Mouse (Mus musculus) kidney, postnatal 10 days (tissue): ENCODE results near the gene Pkm.

ENCODE experiments used
- DNase-seq: peaks from one replicate; pipeline ENCODE4 v3.0.0; 2021; ENCODE audit warnings: mixed read lengths

Pkm gene

DNA sequence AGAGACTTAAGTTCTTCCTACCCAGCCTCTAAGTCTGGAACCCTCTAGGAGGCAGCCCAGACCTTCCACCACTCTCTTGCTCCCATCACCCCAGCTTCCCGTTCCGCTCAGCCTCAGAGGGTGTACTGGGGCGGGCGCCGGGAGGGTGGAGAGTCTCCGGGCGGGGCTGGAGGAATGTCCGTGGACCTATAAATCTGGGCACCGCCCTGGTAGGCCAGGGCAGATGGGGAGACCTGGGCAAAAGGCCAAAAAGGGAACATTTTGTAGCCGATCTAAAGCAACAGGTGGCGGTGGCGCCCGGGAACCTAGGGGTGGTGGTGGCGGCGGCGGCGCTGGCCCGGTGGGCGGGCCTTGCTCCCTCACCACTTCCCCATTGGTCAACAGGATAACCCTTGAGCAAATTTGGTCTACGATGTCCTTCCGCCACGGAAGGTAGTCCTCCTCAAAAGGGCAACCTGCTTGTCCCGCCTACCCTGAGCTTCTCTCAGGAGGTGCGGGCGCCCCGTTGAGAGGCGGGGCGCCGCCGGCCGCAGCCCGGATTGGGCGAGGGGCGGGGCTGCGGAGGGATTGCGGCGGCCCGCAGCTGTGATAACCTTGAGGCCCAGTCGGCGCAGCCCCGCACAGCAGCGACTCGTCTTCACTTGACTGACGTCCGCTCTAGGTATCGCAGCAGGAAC lies at the start of gene Pkm:
Gene Pkm (plus strand): TSS at position 411 of the 677 bp plus-strand sequence.
- DNase-seq: peak; percentile 96

DNA sequence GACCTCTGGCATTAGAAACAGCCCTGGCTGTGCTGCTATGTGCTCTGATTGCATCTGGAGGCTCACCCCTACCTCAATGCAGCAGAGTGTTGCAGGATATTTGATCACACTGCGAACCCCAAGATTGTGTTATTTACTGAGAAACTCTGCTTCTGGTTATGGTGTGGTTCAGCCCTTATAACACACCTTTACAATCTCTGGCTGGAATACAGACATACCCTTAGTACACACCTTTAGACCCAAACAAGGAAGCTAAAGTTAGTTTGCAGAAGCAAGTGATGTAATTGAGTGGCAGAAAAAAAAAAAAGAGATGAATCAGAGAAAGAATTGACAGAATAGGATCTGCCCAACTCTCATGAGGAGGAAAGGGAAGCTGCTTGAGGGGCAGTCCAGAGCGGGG lies 45.2 kb upstream of the Pkm start:
- DNase-seq: no peak

DNA sequence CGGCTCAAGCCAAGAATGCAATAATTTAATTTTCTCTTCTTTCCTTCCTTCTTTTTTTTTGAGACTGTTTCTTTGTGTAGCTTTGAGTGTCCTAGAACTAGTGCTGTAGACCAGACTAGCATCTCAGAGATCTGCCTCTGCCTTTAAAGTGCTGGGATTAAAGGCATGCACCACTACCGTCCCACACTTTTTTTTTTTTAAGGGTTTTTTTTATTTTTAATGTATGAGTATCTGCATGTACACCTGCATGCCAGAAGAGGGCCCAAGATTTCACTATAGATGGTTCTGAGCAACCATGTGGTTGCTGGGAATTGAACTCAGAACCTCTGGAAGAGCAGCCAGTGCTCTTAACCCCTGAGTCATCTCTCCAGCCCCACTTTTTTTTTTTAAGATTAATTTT lies 40.4 kb upstream of the Pkm start:
- DNase-seq: no peak

DNA sequence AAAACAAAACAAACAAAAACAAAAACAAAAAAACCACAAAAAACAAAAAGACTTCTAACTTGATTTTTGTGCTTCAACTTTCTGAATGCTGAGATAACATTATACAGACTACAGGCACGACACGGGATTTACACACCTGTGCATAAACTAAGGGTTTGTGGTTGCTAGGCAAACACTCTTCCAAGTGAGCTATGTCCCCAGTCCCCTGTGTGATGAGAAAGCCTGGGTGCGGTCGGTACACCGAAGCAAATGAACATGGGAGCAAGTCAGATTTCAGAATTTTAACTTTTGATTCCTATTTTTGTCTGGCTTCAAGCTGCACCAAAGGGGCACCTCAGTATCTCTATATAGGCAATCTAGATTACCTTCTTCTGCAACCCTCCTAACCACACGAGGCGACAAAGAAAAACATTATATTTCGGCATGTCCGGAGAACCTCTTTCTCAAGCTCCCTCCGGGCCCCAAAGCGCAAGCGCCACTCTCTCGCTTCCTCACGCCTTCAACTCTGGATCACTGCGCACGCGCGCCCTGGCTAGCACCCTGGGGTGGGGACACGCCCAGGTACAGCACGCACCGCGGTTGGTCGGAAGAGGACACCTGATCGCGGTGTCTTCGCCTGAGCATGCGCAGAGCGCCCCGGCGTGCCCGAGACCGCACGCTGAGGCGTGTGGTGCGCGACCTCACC lies 39.4 kb upstream of the Pkm start, which contains the start of gene Parp6:
Gene Parp6 (plus strand): TSS at position 663 of the 685 bp plus-strand sequence.
- DNase-seq: peak; percentile 100

DNA sequence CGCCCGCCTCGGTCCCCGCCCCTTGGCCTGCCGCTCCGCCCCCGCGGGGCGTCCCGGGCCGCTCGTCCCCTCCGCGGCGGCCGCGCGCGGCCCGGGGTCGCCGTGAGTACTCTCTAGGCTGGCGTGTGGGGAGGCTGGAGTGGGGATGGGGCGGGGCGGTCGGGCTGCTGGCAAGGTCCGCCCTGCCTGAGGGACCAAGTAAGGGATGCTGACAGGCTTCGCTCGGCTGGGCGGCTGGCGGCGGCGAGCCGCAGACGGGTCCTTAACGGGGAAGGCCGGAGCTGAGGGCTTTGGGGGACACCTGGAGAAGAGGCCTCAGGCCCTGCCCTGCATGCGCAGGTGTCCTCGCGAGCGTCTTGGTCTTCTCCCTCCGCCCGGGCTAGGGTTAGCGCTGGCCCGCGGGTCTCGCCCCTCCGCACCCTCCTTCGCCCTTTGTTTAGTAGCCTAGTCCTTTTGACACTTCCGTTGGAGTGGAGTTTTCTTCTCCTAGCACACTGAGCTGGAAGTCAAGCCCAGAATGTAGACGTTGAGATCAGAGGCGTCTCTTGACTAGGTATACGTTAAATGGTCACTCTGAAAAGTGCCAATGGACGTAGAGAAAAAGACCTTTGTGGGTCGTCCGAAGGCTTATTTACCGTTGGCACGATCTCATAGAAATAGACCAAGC lies 38.7 kb upstream of the Pkm start:
- DNase-seq: no peak

DNA sequence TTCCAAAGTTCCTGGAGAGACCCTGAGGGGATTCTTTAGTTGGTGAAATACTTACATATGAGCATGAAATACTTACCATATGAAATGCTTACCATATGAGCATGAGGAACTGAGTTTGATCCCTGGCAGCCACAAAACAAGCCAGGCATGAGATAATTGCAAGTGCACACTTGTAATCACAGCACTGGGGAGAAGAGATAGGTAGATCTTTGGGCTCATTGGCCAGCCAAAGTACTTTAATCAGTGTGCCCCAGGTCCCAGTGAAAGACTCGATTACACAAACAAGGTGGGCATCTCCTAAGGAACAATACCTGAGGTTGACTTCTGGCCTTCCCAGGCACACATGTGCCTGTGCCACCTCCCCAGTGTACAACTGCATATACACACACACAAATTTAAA lies 17.8 kb upstream of the Pkm start:
- DNase-seq: no peak

DNA sequence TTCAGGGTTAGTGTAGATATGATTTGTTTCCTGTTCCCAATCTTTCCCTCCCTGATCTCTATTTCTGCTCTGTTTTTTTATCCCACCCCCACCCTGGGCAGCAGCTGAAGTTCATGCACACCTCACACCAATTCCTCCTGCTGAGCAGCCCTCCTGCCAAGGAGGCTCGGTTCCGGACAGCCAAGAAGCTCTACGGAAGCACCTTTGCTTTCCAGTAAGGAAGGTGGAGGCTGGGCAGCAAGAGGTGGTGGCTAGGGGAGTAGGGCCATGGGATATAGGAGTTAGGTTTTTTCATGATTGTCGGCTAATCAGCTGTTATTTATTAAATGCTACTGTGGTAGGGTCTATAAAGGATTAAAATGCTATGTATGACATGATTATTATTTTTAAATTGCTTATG lies 16.2 kb upstream of the Pkm start:
- no peak for DNase-seq

DNA sequence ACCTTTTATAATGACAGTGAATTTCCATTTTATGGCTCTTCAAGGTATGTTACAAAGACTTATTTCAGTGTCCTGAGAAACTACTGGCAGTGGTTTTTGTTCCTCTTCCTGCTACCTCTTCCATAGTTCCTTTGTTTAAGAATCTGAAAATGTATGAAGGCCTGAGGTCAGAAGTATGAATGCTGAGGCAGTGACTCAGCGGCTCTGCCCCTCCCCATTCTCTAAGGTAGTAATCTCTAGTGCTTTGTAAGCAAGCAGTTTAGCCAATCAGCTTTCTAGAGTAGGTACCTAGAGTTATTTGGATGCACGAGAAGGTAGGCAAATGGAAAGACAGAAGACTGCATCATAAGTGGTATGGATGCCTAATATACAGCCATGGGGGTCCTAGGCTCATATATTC lies 14.8 kb upstream of the Pkm start:
- DNase-seq: no peak

DNA sequence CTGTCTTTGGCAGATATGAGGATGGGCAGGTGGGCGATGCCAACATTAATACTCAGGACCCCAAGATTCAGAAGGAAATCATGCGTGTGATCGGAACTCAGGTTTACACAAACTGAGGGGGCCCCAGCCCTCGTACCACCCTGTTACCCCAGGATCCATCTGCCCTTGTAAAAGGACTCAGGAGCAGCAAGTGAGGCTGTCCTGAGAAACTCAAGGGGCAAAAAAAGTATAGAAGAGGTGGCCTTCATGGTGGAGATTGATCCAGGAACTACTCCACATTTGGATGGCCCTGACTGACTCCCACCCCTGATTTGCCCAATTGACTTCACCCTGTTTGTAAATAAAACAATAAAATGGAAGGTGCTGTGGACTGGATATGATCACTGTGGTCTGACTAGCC lies 6.3 kb upstream of the Pkm start:
- DNase-seq: no peak

DNA sequence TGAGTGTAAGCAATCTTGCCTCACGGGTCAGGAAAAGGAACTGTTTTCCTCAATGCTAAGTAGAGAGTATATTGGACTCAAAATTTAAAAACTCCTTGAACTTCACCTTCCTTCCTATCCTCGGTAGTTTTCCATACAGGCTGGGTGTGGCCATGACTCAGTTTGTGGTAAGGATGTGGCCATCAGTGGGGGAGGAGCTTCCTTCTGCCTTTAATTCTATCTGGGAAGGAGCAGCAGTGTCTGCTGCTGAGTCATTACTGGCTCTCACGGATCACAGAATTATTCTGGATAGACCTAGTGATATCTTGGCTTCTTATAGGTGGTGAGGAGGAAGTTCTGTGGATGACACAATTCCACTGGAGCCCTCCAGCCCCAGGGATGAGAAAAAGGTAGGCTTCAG lies 2.8 kb upstream of the Pkm start:
- DNase-seq: peak; percentile 25

DNA sequence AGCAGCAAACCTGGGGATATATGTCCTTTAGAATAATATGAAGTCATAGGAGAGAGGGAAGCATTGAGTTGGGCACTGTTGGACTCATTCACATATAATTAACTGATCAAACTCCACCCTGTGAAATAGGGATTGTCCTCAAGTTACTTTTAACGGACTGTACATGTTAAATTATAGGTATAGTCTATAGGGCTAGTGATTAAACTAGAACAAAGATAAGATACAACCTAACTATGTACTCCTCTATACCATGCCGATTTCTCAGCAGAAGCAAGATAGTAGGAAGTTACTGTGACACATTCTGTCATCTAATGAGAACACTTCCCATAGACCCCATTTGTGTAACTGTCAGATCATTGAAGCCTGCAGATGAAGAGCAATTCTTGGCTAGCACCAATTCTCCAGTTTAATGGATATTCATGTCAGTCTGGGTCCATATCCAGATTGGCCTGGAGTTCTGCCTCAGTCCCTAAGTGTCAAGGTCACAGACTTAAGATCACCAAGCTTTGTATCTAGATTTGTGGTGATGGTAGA lies 1.7 kb upstream of the Pkm start:
- DNase-seq: no peak

DNA sequence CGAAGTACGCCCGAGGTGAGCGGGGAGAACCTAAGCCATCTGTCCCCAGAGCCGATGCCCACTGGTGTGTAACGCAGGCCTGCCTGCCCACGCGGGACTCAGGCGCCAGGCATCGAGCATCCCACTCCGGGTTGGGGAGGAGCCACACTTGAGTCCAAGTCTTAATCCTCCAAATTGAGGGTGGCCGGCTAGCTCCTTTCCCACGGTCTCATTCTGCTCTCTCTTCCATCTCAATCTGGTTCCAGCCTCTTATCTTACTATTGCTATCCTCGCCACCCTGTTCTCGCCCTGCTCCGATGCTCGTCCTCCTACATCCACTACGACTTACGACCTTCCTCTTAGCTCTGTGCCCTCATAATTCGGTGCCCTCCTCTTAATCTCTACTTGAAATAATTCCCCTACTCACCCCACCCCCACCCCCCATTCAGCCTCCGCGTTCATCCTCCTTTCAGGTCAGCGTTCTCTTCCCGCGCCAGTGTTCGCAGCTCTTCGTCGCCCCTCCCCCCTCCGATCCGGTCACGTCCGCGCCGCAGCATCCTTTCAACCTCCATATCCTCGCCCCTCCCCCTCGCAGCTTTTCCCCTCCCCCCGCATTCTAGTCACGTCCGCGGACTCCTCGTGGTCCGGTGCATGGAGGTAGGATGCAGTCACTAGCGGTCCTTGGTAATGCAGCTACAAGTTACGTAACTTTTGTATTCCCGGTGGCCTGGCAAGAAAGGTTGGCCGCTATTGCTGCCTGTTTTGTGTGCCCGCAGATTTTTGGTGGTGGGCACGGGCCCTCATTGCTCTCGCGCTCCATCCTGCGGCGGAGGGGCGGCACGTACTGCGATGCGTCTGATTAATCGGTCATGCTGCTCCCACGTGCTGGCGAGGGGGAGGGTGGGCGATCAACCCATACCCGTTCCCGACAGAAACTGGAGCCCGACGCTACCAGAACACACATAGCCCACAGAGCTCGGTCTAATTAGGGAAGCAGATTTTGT lies 758 bp downstream of the Pkm start:
- peak; percentile 93 for DNase-seq

DNA sequence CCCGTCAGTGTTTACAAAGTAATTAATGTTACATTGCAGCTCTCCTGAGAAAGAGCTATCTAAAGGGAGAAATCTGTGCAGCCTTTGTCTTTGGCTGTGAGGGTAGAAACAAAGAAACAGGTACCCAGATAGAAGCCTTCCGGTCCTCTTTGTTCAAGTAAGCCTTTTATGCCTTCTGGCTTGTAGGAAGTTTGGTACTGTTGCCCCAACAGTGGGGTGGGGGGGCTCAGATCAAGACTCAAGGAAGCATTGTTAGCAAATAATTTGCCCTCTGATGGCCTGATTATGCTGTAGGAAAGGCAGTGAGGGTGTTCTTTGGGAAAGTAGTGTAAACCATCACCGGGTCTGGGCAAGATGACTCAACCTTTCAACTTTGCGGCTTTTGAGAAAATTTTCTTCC lies 2.0 kb downstream of the Pkm start:
- no peak for DNase-seq

DNA sequence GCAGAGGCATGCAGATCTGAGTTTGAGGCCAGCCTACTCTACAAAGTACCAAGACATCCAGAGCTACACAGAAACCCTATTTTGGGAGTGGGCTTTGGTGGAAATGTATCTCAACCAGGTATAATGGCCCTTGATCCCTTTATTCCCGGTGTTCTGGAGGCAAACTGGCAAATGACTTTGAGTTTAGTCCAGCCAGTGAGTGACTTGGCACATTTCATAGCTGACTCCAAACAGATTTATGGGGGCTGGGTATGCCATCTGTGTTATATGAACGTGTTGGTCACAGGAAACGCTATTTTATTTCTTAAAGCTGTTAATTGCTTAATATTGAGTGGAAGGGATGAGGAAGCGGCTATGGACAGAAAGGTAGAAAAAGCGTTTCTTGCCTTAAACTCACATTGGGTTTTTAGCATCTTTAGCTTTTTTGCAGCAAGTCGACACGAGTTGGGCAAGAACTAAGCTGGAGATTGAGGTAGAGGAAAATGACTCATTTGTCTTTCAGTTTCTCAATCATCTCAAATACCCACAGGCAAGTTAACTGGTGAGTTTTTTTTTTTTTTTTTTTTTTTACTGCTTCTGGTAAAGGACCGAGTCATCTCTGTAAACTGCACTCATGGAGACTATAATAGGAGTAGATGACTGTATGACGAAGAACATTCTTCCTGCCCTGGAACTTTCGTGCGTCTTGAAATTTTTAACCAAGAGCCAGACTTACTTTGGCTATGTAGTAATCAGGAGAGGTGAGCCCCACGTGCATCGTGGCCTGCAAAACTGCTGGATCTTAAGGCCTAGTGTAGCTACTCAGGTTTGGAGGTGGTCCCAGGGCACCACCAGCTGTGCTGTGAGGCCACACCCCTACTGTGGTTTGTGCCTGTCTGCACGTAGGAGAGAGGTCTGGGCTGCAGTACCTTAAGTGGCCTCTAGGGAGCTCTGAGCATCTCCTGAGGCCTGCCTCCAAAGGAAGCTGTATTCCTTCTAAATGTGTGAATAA lies 3.2 kb downstream of the Pkm start:
- DNase-seq: peak; percentile 89

DNA sequence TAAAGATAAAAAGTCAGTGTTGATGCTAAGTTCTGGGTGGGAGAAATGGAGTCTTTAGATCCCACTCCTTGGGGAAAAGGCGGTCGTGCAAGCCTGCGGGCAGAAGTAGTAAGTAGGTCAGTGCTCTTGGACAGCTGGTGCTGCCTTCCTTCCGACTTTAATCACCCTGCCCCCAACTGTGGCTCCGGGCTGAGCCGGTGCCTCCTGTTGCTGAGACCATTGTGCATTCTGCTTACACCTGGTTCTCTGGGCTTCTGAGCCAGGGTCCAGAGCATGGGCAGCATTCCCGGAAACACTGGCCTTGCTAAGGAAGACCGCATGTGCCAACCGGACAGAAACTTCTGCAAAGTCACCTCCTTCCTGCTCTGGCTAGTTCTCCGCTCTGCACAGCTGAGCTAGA lies 4.3 kb downstream of the Pkm start:
- peak; percentile 73 for DNase-seq

DNA sequence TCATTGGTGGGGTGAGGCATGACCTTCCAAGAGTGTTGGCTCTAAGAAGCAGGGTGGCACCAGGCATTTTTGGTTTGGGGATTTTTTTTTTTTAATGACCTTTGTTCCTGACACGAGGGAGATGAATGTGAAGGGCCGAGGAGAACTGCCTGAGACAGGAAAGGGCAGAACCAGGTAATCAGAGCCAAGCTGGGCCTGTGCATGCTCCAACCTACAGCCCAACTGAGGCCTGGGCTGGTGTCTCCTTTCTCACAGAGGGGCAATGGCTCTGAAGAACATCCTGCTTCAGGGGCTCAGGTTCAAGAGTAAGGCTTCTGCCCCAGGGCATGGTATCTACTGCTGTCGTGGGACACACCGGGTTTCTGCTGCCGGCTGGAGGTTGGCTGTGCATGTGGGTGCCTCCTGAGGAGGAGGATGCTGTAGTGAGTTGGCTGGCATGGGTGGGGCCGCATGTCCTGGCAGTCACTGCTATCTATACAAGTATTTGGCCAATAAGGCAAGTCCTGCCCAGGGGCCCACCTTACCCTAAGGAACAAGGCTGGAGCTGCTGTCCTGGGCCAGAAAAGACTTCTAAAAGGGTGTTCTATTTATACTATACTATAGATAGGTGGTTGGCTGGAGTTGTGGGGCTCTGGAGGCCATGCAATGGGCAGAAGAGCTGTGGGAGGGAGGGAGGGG lies 5.3 kb downstream of the Pkm start:
- DNase-seq: no peak

DNA sequence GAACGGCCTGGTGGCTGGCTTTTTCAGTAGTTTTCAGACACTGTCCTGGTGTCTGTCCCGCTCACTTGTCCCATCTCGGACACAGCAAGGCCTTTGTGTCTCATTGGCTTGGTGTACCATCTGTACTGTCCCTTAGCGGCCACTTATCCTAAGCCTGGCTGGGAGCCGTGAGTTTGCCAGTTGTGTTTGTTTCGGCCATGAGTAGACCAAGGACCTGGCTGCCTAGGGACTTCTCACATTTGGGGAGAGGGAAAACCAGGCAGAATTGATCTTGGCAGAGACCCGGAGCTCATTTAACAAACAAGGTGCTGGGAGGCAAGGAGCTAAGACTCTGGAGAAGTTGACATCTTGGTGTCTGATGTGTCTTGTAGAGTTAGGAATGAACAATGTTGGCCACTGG lies 7.1 kb downstream of the Pkm start:
- DNase-seq: no peak

DNA sequence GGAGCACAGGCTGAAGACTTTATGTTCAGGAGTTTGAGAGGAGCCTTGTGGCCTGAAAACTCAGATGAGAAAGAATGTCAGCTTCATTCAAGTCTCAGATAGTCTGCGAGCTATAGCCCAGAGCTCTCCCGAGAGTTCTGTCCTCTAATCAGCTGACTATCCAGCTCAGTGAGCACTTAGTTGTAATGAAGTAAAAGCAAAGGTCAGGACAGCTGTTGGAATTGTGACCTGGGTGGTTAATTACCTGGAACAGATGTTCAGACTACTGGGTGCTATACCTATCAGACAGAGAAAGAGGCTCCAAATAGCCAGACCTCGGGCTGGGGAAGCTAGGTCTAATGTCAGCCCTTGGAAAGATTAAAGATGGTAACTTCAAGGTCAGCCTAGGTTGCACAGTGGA lies 7.8 kb downstream of the Pkm start:
- DNase-seq: peak; percentile 21

DNA sequence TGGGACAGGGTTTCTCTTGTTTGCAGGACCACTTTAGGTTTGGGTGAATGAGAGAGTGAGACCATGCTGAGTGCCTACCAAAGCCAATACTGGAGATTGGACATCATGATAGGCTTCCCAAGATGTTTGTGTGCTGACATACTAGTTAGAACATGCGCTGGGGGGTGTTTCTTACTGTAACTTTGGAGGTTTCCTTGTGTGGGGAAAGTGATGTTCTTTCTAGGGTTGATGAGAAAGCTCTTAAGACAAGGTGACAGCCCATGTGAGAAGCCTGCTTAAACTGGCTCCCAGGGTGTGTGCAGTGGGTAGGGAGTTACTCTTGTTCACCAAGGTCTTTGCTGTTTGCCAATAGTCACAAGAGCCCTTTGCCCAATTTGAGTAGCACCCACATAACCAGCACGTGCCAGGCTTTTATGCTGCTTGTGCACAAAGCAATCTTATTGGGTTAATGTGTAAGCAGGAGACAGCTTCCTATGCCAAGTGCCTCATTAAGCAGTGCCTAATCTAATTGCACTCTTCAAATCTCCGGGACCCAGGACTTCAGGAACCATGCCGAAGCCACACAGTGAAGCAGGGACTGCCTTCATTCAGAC lies 8.6 kb downstream of the Pkm start:
- DNase-seq: peak; percentile 43

DNA sequence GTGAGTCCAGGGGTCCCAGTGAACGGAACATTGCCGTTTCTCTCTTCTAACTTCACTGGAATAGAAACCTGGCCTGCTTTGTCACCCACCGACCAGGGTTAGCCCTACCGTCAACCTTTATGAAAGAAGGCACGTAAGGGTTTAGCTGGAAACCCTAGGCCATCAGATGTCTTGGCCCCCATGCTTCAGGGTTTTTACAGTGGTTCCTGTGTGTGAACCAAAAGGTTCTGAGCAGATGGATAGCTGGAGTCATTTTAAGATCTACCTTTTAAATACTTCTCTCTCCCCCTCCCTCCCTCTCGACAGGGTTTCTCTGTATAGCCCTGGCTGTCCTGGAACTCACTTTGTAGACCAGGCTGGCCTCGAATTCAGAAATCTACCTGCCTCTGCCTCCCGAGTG lies 9.8 kb downstream of the Pkm start:
- DNase-seq: no peak
